Mouse (Mus musculus): ENCODE results near the gene Ctc1.

DNA sequence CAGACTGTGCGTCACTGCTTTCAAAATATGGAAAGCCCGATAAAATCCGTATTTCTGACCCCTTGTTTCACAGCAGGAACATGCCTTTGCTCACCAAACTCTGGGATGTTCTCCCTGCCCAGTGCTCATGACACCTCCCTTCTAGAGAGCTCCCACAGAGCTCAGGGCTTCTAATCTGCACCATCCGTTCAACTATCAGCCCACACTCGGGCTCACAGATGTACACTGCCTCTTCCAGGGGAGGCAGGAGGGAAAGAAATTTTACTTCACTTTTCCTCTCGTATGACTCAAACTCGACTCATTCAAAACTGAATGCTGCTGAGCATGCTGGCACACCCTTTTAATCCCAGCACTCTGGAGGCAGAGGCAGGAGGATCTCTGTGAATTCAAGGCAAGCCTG lies 10.5 kb upstream of the Ctc1 start:
- TF ChIP-seq CTCF (IDR thresholded peaks at IDR 0.05; ENCODE audit: extremely low read depth, insufficient read length, insufficient replicate concordance, low read depth, low read length): no peak
- TF ChIP-seq POLR2A (IDR thresholded peaks at IDR 0.05; ENCODE audit: low read depth, low read length): no peak
